ENCODE assay signal across 34 mouse cellular contexts in the genomic region with DNA sequence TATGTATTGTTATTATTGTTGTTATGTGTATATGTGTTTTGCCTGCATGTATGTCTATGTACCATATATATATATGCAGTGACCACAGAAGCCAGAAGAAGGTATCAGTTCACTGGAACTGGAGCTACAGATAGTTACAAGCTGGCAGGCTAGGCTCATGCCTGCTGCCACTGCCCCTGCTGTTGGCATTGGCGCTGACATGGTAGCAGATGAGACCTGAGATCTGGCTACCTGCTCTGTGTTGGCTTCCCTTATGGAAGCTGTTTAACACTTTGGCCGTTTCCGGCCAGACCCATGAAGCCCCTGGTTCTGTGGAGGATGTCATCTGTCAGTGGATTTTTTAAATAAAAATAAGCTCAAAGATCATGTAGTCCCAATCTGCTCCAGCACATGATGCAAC.
"Had no signal": no experiment of that assay in that cellular context is flagged by ENCODE, and none has a peak within 500 bp of the region (broad histone marks: within the 10 kb centered on the region; RNA-seq: fewer than 3 reads in every experiment).

No protein-coding gene starts in this region.

- H3K9ac ChIP-seq: heart, embryonic 12.5 days; heart, embryonic 13.5 days; heart, embryonic 15.5 days; hindbrain, embryonic 12.5 days; hindbrain, embryonic 13.5 days; hindbrain, embryonic 14.5 days; hindbrain, embryonic 15.5 days; intestine, embryonic 15.5 days; kidney, embryonic 15.5 days had no signal

- H3K9me3 ChIP-seq: heart, embryonic 10.5 days; heart, embryonic 13.5 days; heart, embryonic 15.5 days; hindbrain, embryonic 10.5 days; hindbrain, embryonic 12.5 days; hindbrain, embryonic 13.5 days; hindbrain, embryonic 15.5 days; intestine, embryonic 15.5 days; kidney, embryonic 15.5 days had no signal

- H3K4me2 ChIP-seq: heart, embryonic 11.5 days; heart, embryonic 12.5 days; heart, embryonic 13.5 days; heart, embryonic 15.5 days; hindbrain, embryonic 12.5 days; hindbrain, embryonic 13.5 days; hindbrain, embryonic 14.5 days; hindbrain, embryonic 15.5 days; intestine, embryonic 15.5 days; kidney, embryonic 15.5 days had no signal

- H3K4me1 ChIP-seq: heart, embryonic 10.5 days; heart, embryonic 12.5 days; heart, embryonic 13.5 days; heart, embryonic 15.5 days; hindbrain, embryonic 13.5 days; hindbrain, embryonic 15.5 days; intestine, embryonic 15.5 days; kidney, embryonic 15.5 days had no signal

- H3K4me3 ChIP-seq: heart, embryonic 10.5 days; heart, embryonic 12.5 days; heart, embryonic 13.5 days; heart, embryonic 15.5 days; hindbrain, embryonic 10.5 days; hindbrain, embryonic 12.5 days; hindbrain, embryonic 13.5 days; hindbrain, embryonic 15.5 days; intestine, embryonic 15.5 days; kidney, embryonic 15.5 days; layer of hippocampus, adult 2 months; left cerebral cortex, adult 2 months had no signal

- H3K27ac ChIP-seq: heart, embryonic 10.5 days; heart, embryonic 13.5 days; heart, embryonic 15.5 days; hindbrain, embryonic 10.5 days; hindbrain, embryonic 12.5 days; hindbrain, embryonic 13.5 days; hindbrain, embryonic 14.5 days; hindbrain, embryonic 15.5 days; intestine, embryonic 15.5 days; kidney, embryonic 15.5 days; kidney, postnatal 0 days; layer of hippocampus, adult 2 months; left cerebral cortex, adult 2 months had no signal

- DNase-seq: heart, postnatal 10 days; heart, postnatal 14 days; heart, postnatal 36 days; heart, postnatal 4 days; kidney, adult 11 months; kidney, adult 18-20 months; kidney, adult 2 months; kidney, adult 8-10 months; kidney, adult 9 months; kidney, postnatal 10 days; kidney, postnatal 14 days; kidney, postnatal 25 days; kidney, postnatal 36 days; kidney, postnatal 4 days; layer of hippocampus, adult 9-11 months; layer of hippocampus, postnatal 36 days had no signal

- H3K27me3 ChIP-seq: heart, embryonic 12.5 days; heart, embryonic 13.5 days; heart, embryonic 15.5 days; hindbrain, embryonic 12.5 days; hindbrain, embryonic 13.5 days; hindbrain, embryonic 15.5 days; intestine, embryonic 15.5 days; kidney, embryonic 15.5 days had no signal

- ATAC-seq: inflammation-experienced regulatory T-cells, adult 6 months; intestine, embryonic 15.5 days; intestine, embryonic 16.5 days; intestine, postnatal 0 days had no signal

- H3K36me3 ChIP-seq: heart, embryonic 10.5 days; heart, embryonic 12.5 days; heart, embryonic 13.5 days; heart, embryonic 15.5 days; hindbrain, embryonic 10.5 days; hindbrain, embryonic 12.5 days; hindbrain, embryonic 13.5 days; hindbrain, embryonic 15.5 days; intestine, embryonic 15.5 days; kidney, embryonic 15.5 days had no signal
